Mouse (Mus musculus) spleen, adult 2 months (tissue): ENCODE data around the gene Enox2.
A peak's percentile ranks its signal among the peaks of the same experiment; 100 is the strongest.

Experiments used
- CTCF ChIP-seq: fragments of 200-500 bp; IDR thresholded peaks from 2 replicates; pipeline ENCODE4 v1.5.1; 2011; ENCODE audit warnings: mild to moderate bottlenecking, inconsistent platforms; ENCODE audit not compliant: insufficient read depth, insufficient read length, insufficient replicate concordance; ENCODE audit errors: extremely low read depth
- POLR2A ChIP-seq: fragments of 200-500 bp; IDR thresholded peaks from 2 replicates; pipeline ENCODE4 v1.6.1; 2011; ENCODE audit warnings: low read depth, low read length, inconsistent platforms

DNA sequence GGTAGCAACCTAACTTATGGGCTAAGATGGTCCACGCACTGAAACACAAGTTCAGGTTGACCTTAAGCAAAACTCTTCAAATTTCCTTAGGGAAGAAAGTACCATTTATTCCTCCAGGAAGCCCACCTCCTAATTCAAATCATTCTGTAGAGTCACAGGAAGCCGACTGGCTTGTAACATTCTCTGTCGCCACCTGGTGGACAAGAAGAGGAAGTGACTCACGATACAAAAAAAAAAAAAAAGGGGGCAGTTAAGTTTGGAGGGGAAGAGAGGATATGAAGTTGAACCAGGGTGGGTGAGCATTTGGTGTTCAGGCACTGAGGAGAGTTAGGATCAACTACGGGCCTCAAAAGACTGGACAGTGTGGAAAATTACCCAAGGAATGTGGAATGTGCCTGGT, 18.6 kb upstream of the Enox2 start:
- TF ChIP-seq POLR2A, result no peak
- peak; percentile 26; the same call in 1 of the 2 replicates for TF ChIP-seq CTCF
